Mouse (Mus musculus) erythroblast, embryonic 14.5 days (primary cell): Measurements from ENCODE around the gene Klrb1c.
"Not testable (repeated sequence)": the region's sequence is repeated elsewhere in the genome, so short reads cannot be mapped to it uniquely, and the experiment has no call there.

ENCODE experiments used
- GATA1 ChIP-seq: IDR thresholded peaks from 2 replicates; pipeline ENCODE4 v1.6.1; 2012; ENCODE audit warnings: low read length, inconsistent platforms, mixed read lengths
- TAL1 ChIP-seq: IDR thresholded peaks from 3 replicates; pipeline ENCODE4 v1.6.1; 2012; ENCODE audit warnings: low read length, inconsistent platforms, mixed read lengths

DNA sequence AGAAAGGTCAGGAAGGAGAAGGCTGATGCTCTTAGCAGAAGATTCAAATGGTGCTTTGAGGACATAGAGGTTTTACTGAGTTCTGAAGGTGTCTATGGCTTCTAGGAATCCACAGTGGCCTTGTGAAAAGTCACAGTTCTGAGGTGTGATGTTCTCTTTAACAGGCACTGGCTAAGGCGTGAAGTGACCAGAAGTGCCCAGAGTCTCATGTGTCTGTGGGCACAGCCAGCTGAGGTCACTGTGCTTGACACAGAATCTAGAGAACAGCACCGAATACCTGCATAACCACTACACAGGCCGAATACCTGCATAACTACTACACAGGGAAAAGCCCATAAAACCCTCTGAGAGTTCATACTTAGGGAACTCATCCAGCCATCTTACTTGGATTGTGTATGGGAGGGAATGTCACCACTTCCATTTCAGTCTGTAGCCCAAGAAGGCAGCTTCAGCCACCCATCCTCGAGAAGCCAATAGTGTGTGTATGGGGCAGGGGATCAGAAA, 1.5 kb upstream of the Klrb1c start:
- not testable (repeated sequence) for TF ChIP-seq GATA1, TAL1
